Mouse (Mus musculus): ENCODE measurements around the gene Rad51b. TPM values are rescaled to one million over a fixed set of nuclear protein-coding genes. Genes with fewer than 3 reads are reported as not detected.

Rad51b gene
- total and polyA plus RNA-seq, 3 experiments: 6.5 to 8.6 (median 8.5) TPM

DNA sequence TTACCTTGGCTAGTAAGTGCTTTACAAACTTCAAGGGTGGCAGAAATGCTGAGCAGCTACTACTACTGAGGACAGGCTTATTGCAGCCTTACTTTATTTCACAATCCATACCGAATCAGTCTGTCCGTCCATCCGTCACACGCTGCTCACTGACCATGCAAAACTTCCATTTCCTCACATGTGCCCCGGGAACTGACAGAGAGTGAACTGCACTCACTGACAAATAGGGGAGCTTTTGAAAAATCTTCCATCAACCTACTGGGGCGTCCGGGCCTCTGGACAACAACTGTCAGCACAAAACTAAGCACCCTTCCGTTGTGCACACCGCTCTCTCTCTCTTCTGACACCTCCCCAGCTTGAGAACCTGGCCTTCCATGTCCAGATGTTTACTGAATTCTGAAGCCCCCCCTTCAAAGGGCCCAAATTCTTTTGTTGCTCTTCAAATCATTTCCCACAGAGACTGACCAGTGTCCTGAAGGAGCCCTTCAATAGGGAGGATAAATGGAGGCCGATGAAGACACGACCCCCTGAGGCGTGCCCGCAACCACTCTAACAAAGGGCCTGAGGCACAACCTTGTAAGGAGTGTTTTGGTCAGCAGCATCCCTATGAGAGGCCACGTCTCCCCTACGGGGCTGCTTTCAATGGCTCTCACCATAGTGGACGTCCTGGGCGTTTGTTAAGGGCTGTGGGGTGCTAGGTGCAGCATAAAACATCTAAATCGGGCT is 515.9 kb downstream of the Rad51b start:
- dilution Hi-C loops (cut with MboI; ENCODE audit: extremely low pct_ligation_motif_present, extremely low pct_unique_long_range_greater_than_20kb, low sequenced_read_pairs) (no loop called here), in situ Hi-C loops (cut with MboI; ENCODE audit: low pct_ligation_motif_present, low pct_unique_long_range_greater_than_20kb, low sequenced_read_pairs) (no loop called here)
- TF ChIP-seq CTCF (conservative IDR thresholded peaks at IDR 0.05 in 1 of 2, IDR thresholded peaks at IDR 0.05 in 1 of 2; ENCODE audit: low read depth in 2 of 2, low read length in 2 of 2): no peak
- TF ChIP-seq TBP (conservative IDR thresholded peaks at IDR 0.05; ENCODE audit: low read depth, low read length): no peak

GRCm38 (mm10) chr12:79813566-79814305 is 516.7 kb downstream of the Rad51b start:
- no peak overlapping the region for H3K4me2 ChIP-seq (ENCODE audit: insufficient read depth, low read depth, poor library complexity, severe bottlenecking)
- no peaks in the 10 kb centered on the region for H3K79me2 ChIP-seq (replicated peaks; ENCODE audit: control insufficient read depth, extremely low read depth, insufficient read depth, poor library complexity, severe bottlenecking)
- no peaks in the 10 kb centered on the region for H3K9me3 ChIP-seq (replicated peaks; ENCODE audit: low read length)
- no peak overlapping the region for H3K9ac ChIP-seq (ENCODE audit: insufficient read depth, low read depth)
- in situ Hi-C loops (cut with MboI; ENCODE audit: low pct_ligation_motif_present, low pct_unique_long_range_greater_than_20kb, low sequenced_read_pairs) (no loop called here), dilution Hi-C loops (cut with MboI; ENCODE audit: extremely low pct_ligation_motif_present, extremely low pct_unique_long_range_greater_than_20kb, low sequenced_read_pairs) (no loop called here)
- no peaks in the 10 kb centered on the region for H3K27me3 ChIP-seq (replicated peaks)
- H3K36me3 ChIP-seq (replicated peaks in 1 of 2; ENCODE audit: control insufficient read depth in 1 of 2, insufficient read depth in 1 of 2, low read length in 1 of 2): no peaks in the 10 kb centered on the region
- peaks cover 2 to 24% of the 10 kb centered on the region in 2 experiments; a peak in 2 of 4 replicates for H3K4me1 ChIP-seq (ENCODE audit: control insufficient read depth in 1 of 2, insufficient read depth in 2 of 2)
- TF ChIP-seq GABPA (IDR thresholded peaks at IDR 0.05; ENCODE audit: insufficient replicate concordance, low read depth, low read length) (no peak), CTCF (conservative IDR thresholded peaks at IDR 0.05 in 1 of 2, IDR thresholded peaks at IDR 0.05 in 1 of 2; ENCODE audit: low read depth in 2 of 2, low read length in 2 of 2) (no peak), ETS1 (conservative IDR thresholded peaks at IDR 0.05; ENCODE audit: low read depth, low read length) (no peak), RAD21 (IDR thresholded peaks at IDR 0.05; ENCODE audit: low read depth, low read length) (no peak), USF2 (conservative IDR thresholded peaks at IDR 0.05; ENCODE audit: low read depth, low read length) (no peak)
- peak; percentile 48 for DNase-seq (ENCODE audit: extremely low read depth)
- no peak overlapping the region for H3K27ac ChIP-seq (ENCODE audit: insufficient read depth, low read depth)
- H3K4me3 ChIP-seq (replicated peaks in 1 of 3; ENCODE audit: low read depth in 2 of 3, low read length in 2 of 3, poor library complexity in 1 of 3): no peak overlapping the region

More for the DNA sequence above, 515.9 kb downstream of the Rad51b start:
- Histone ChIP-seq H3K27me3 (replicated peaks) (no peaks in the 10 kb centered on the region), H3K4me3 (replicated peaks in 1 of 3; ENCODE audit: low read depth in 2 of 3, low read length in 2 of 3, poor library complexity in 1 of 3) (no peak overlapping the region), H3K36me3 (replicated peaks in 1 of 2; ENCODE audit: control insufficient read depth in 1 of 2, insufficient read depth in 1 of 2, low read length in 1 of 2) (no peaks in the 10 kb centered on the region), H3K9ac (ENCODE audit: insufficient read depth, low read depth) (no peak overlapping the region), H3K27ac (ENCODE audit: insufficient read depth, low read depth) (no peak overlapping the region), H3K79me2 (replicated peaks; ENCODE audit: control insufficient read depth, extremely low read depth, insufficient read depth, poor library complexity, severe bottlenecking) (no peaks in the 10 kb centered on the region), H3K4me2 (ENCODE audit: insufficient read depth, low read depth, poor library complexity, severe bottlenecking) (no peak overlapping the region), H3K4me1 (ENCODE audit: control insufficient read depth in 1 of 2, insufficient read depth in 2 of 2) (peaks cover 2 to 29% of the 10 kb centered on the region in 2 experiments; a peak in 2 of 4 replicates), H3K9me3 (replicated peaks; ENCODE audit: low read length) (no peaks in the 10 kb centered on the region)
- DNase-seq (ENCODE audit: extremely low read depth): no peak

DNA sequence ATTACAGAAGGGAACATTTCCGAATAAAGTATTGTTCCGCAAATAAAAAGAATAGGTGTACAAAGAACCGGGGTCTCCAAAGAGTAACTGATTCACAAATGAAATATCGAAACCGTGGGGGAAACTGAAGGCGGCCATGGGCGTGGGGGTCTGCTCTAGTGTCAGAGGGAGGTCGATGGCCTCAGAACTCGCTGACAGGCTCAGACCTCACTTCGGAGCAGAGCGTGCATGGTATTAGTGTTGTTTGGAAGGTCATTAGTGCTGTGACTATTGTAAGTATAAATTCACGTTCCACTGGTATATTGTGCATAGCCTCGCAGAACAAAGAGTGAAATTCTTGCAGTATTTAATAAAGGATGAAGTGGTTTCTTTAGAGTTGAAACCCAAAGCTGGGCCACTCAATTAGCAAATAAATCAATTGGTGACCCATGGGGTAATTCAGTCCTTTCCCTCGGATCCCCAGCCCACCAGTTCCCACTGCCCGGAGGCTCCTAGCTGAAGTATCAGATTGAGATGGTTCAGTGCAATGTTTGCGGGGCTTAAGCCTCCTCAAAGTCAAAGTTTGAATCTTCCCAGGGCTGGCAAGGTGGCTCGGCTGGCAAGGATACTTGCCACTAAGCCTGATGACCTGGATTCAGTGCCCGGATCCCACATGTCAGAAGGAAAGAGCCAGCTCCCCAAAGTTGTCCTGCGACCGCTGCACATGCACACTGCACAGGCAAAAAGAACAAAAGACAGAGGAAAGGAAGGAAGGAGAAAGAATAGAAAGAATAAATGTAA is 517.4 kb downstream of the Rad51b start:
- Histone ChIP-seq H3K4me1 (ENCODE audit: control insufficient read depth in 1 of 2, insufficient read depth in 2 of 2) (peaks cover 2 to 24% of the 10 kb centered on the region in 2 experiments; a peak in 2 of 4 replicates), H3K79me2 (replicated peaks; ENCODE audit: control insufficient read depth, extremely low read depth, insufficient read depth, poor library complexity, severe bottlenecking) (no peaks in the 10 kb centered on the region), H3K27ac (ENCODE audit: insufficient read depth, low read depth) (no peak overlapping the region), H3K27me3 (replicated peaks) (no peaks in the 10 kb centered on the region), H3K9me3 (replicated peaks; ENCODE audit: low read length) (no peaks in the 10 kb centered on the region), H3K36me3 (replicated peaks in 1 of 2; ENCODE audit: control insufficient read depth in 1 of 2, insufficient read depth in 1 of 2, low read length in 1 of 2) (no peaks in the 10 kb centered on the region), H3K9ac (ENCODE audit: insufficient read depth, low read depth) (no peak overlapping the region), H3K4me3 (replicated peaks in 1 of 3; ENCODE audit: low read depth in 2 of 3, low read length in 2 of 3, poor library complexity in 1 of 3) (no peak overlapping the region), H3K4me2 (ENCODE audit: insufficient read depth, low read depth, poor library complexity, severe bottlenecking) (no peak overlapping the region)
- in situ Hi-C loops (cut with MboI; ENCODE audit: low pct_ligation_motif_present, low pct_unique_long_range_greater_than_20kb, low sequenced_read_pairs): no loop called here
- TF ChIP-seq CHD1 (IDR thresholded peaks at IDR 0.05; ENCODE audit: low read depth, low read length): no peak
- no peak for TF ChIP-seq JUND (conservative IDR thresholded peaks at IDR 0.05; ENCODE audit: low read depth, low read length)
- no peak for TF ChIP-seq NELFE (IDR thresholded peaks at IDR 0.05; ENCODE audit: low read depth, low read length)
- no peak for TF ChIP-seq TBP (conservative IDR thresholded peaks at IDR 0.05; ENCODE audit: low read depth, low read length)
- TF ChIP-seq E2F4 (IDR thresholded peaks at IDR 0.05; ENCODE audit: insufficient replicate concordance, low read depth, low read length): no peak
- TF ChIP-seq CTCF (conservative IDR thresholded peaks at IDR 0.05 in 1 of 2, IDR thresholded peaks at IDR 0.05 in 1 of 2; ENCODE audit: low read depth in 2 of 2, low read length in 2 of 2): no peak
- no peak for TF ChIP-seq NRF1 (IDR thresholded peaks at IDR 0.05; ENCODE audit: low read depth, low read length)
- no peak for TF ChIP-seq MAZ (IDR thresholded peaks at IDR 0.05; ENCODE audit: low read depth, low read length)
- no peak for TF ChIP-seq PAX5 (IDR thresholded peaks at IDR 0.05; ENCODE audit: low read length)
- TF ChIP-seq BHLHE40 (IDR thresholded peaks at IDR 0.05; ENCODE audit: low read depth, low read length): no peak
- TF ChIP-seq SIN3A (IDR thresholded peaks at IDR 0.05; ENCODE audit: low read length): no peak
- no peak for TF ChIP-seq GABPA (IDR thresholded peaks at IDR 0.05; ENCODE audit: insufficient replicate concordance, low read depth, low read length)
- TF ChIP-seq CHD2 (IDR thresholded peaks at IDR 0.05; ENCODE audit: low read length): no peak
- no peak for TF ChIP-seq MAFK (IDR thresholded peaks at IDR 0.05; ENCODE audit: insufficient replicate concordance, low read length)
- TF ChIP-seq POLR2A (IDR thresholded peaks at IDR 0.05; ENCODE audit: low read depth, low read length): no peak
- TF ChIP-seq ELF1 (IDR thresholded peaks at IDR 0.05; ENCODE audit: low read depth, low read length): no peak
- no peak for DNase-seq (ENCODE audit: extremely low read depth)
- dilution Hi-C loops (cut with MboI; ENCODE audit: extremely low pct_ligation_motif_present, extremely low pct_unique_long_range_greater_than_20kb, low sequenced_read_pairs): no loop called here
